Mouse (Mus musculus) G1E (cell line): ENCODE measurements around the gene Ypel5. TPM values are rescaled to one million over a fixed set of nuclear protein-coding genes. Genes with fewer than 3 reads are reported as not detected.

ENCODE experiments used
- ATAC-seq: 2 replicates; pipeline ENCODE4 v1.8.0; 2016; ENCODE audit warnings: mild to moderate bottlenecking; ENCODE audit not compliant: insufficient number of reproducible peaks, poor library complexity, low FRiP score, severe bottlenecking; ENCODE audit errors: extremely low read depth
- DNase-seq: peaks from one replicate; pipeline ENCODE4 v3.0.0; 2012; ENCODE audit warnings: low spot score
- H3K27me3 ChIP-seq: 2 replicates; pipeline ENCODE4 v1.6.1; 2012; ENCODE audit warnings: mild to moderate bottlenecking, low read length, inconsistent platforms; ENCODE audit not compliant: insufficient read depth
- H3K36me3 ChIP-seq: replicated peaks from 2 replicates; pipeline ENCODE3; 2012; ENCODE audit warnings: mild to moderate bottlenecking, inconsistent platforms
- H3K4me1 ChIP-seq: 2 replicates; pipeline ENCODE4 v1.6.1; 2012; ENCODE audit warnings: low read depth, low read length, inconsistent platforms, mixed read lengths; ENCODE audit not compliant: insufficient read depth
- H3K4me3 ChIP-seq: 2 replicates; pipeline ENCODE4 v1.5.1; 2012; ENCODE audit warnings: low read depth, mild to moderate bottlenecking, inconsistent platforms, low read length, moderate library complexity, mixed read lengths
- H3K9me3 ChIP-seq: replicated peaks from 2 replicates; pipeline ENCODE4 v1.6.1; 2012; ENCODE audit warnings: inconsistent platforms
- CTCF ChIP-seq: IDR thresholded peaks from 2 replicates; pipeline ENCODE4 v1.5.1; 2012; ENCODE audit warnings: low read depth, low read length, inconsistent platforms, mixed read lengths
- GATA1 ChIP-seq: IDR thresholded peaks from 2 replicates; pipeline ENCODE4 v1.6.1; 2012; ENCODE audit warnings: borderline replicate concordance, low read length, inconsistent platforms, mixed read lengths
- GATA2 ChIP-seq: IDR thresholded peaks from 2 replicates; pipeline ENCODE4 v1.6.1; 2012; ENCODE audit warnings: low read depth, low read length, inconsistent platforms, borderline replicate concordance
- POLR2AphosphoS5 ChIP-seq: IDR thresholded peaks from 2 replicates; pipeline ENCODE4 v1.6.1; 2012; ENCODE audit warnings: low read depth, low read length, inconsistent platforms; ENCODE audit not compliant: insufficient replicate concordance
- TAL1 ChIP-seq: conservative IDR thresholded peaks from 2 replicates; pipeline ENCODE4 v1.6.1; 2012; ENCODE audit warnings: low read depth, low read length, inconsistent platforms, mixed read lengths
- polyA plus RNA-seq: library from polyadenylated mRNA; stranded (reverse); fragments of >175 nt; gene quantifications from 2 replicates; pipeline ENCODE4 v1.2.3, GENCODE M21; 2012
- total RNA-seq, 2 experiments: library from RNA; stranded (forward) in 1 of 2; stranded (reverse) in 1 of 2; fragments of 200-1000 nt in 1 of 2; fragments of >200 nt in 1 of 2; fragmentation: Nextera tagmentation in 1 of 2; gene quantifications; 2 replicates each; pipeline ENCODE4 v1.2.3; 2014 to 2017

Ypel5 gene
- total and polyA plus RNA-seq, 3 experiments: 10.0 to 49.7 (median 39.1) TPM

- Histone ChIP-seq H3K27me3 (no peaks in the 10 kb centered on the region), H3K4me3 (no peak overlapping the region), H3K9me3 (no peaks in the 10 kb centered on the region), H3K36me3 (no peaks in the 10 kb centered on the region), H3K4me1 (peaks cover 3% of the 10 kb centered on the region; the same call in 1 of the 2 replicates)
- ATAC-seq: peak; percentile 45; the same call in 1 of the 2 replicates
- peak; percentile 12 for DNase-seq
- TF ChIP-seq GATA2 (no peak), CTCF (no peak), TAL1 (no peak), GATA1 (no peak), POLR2AphosphoS5 (no peak)
Measured at GRCm38 (mm10) chr17:72889556-72890397, 53.5 kb downstream of the Ypel5 start.

GRCm38 (mm10) chr17:72890398-72890898 is 54.2 kb downstream of the Ypel5 start:
- H3K27me3 ChIP-seq: no peaks in the 10 kb centered on the region
- no peaks in the 10 kb centered on the region for H3K36me3 ChIP-seq
- no peaks in the 10 kb centered on the region for H3K9me3 ChIP-seq
- no peak for DNase-seq
- peaks cover 3% of the 10 kb centered on the region; the same call in 1 of the 2 replicates for H3K4me1 ChIP-seq
- ATAC-seq: no peak
- no peak overlapping the region for H3K4me3 ChIP-seq
- TF ChIP-seq CTCF (no peak), GATA2 (no peak), TAL1 (no peak), POLR2AphosphoS5 (no peak), GATA1 (no peak)

GRCm38 (mm10) chr17:72891556-72891955 is 55.3 kb downstream of the Ypel5 start:
- peaks cover 3% of the 10 kb centered on the region; the same call in 1 of the 2 replicates for H3K4me1 ChIP-seq
- TF ChIP-seq TAL1 (no peak), GATA2 (no peak), CTCF (no peak), POLR2AphosphoS5 (no peak), GATA1 (no peak)
- no peak overlapping the region for H3K4me3 ChIP-seq
- no peaks in the 10 kb centered on the region for H3K27me3 ChIP-seq
- no peaks in the 10 kb centered on the region for H3K36me3 ChIP-seq
- H3K9me3 ChIP-seq: no peaks in the 10 kb centered on the region
- ATAC-seq (no peak), DNase-seq (no peak)

- Histone ChIP-seq H3K27me3 (no peaks in the 10 kb centered on the region), H3K4me3 (no peak overlapping the region), H3K36me3 (no peaks in the 10 kb centered on the region), H3K4me1 (peaks cover under 1% of the 10 kb centered on the region; the same call in 1 of the 2 replicates), H3K9me3 (no peaks in the 10 kb centered on the region)
- ATAC-seq (no peak), DNase-seq (no peak)
- TF ChIP-seq POLR2AphosphoS5 (no peak), GATA2 (no peak), CTCF (no peak), GATA1 (no peak), TAL1 (no peak)
Measured at GRCm38 (mm10) chr17:72895506-72895905, 59.3 kb downstream of the Ypel5 start.

- no peak for ATAC-seq
- TF ChIP-seq CTCF (no peak), GATA2 (no peak), POLR2AphosphoS5 (no peak), GATA1 (no peak), TAL1 (no peak)
- no peaks in the 10 kb centered on the region for H3K9me3 ChIP-seq
- H3K4me1 ChIP-seq: no peaks in the 10 kb centered on the region
- no peak overlapping the region for H3K4me3 ChIP-seq
- H3K27me3 ChIP-seq: no peaks in the 10 kb centered on the region
- no peaks in the 10 kb centered on the region for H3K36me3 ChIP-seq
- no peak for DNase-seq
Measured at GRCm38 (mm10) chr17:72897076-72897475, 60.8 kb downstream of the Ypel5 start.

- TF ChIP-seq CTCF: no peak
- no peak for TF ChIP-seq POLR2AphosphoS5
- TF ChIP-seq TAL1: no peak
- no peak for TF ChIP-seq GATA1
- TF ChIP-seq GATA2: no peak
- H3K4me3 ChIP-seq: no peak overlapping the region
- H3K4me1 ChIP-seq: no peaks in the 10 kb centered on the region
- DNase-seq (no peak), ATAC-seq (no peak)
- H3K36me3 ChIP-seq: no peaks in the 10 kb centered on the region
- H3K27me3 ChIP-seq: no peaks in the 10 kb centered on the region
- H3K9me3 ChIP-seq: no peaks in the 10 kb centered on the region
Measured at GRCm38 (mm10) chr17:72897961-72898360, 61.7 kb downstream of the Ypel5 start.

GRCm38 (mm10) chr17:72898775-72899174 is 62.5 kb downstream of the Ypel5 start:
- Histone ChIP-seq H3K4me1 (no peaks in the 10 kb centered on the region), H3K27me3 (no peaks in the 10 kb centered on the region), H3K36me3 (no peaks in the 10 kb centered on the region), H3K9me3 (no peaks in the 10 kb centered on the region), H3K4me3 (no peak overlapping the region)
- DNase-seq: no peak
- no peak for ATAC-seq
- TF ChIP-seq GATA1 (no peak), CTCF (no peak), POLR2AphosphoS5 (no peak), TAL1 (no peak), GATA2 (no peak)

Other genes with a start within 250 kb of the Ypel5 start
- gene Alk, start 231.8 kb upstream of the Ypel5 start, total RNA-seq (2014; fragmentation: Nextera tagmentation): not detected in 2 replicates
- gene Alk, start 231.8 kb upstream of the Ypel5 start, total RNA-seq (2017): 0.05 and 0.06 TPM in 2 replicates
- not detected in 2 replicates for gene Alk, start 231.8 kb upstream of the Ypel5 start, polyA plus RNA-seq
- gene Lbh, start 81.9 kb downstream of the Ypel5 start, total RNA-seq (2014; fragmentation: Nextera tagmentation): 8.0 TPM in 1 of 2 replicates, not detected in the other
- 0.05 and 0.06 TPM in 2 replicates for gene Lbh, start 81.9 kb downstream of the Ypel5 start, total RNA-seq (2017)
- 0.02 TPM in 1 of 2 replicates, not detected in the other for gene Lbh, start 81.9 kb downstream of the Ypel5 start, polyA plus RNA-seq